Mouse (Mus musculus) olfactory bulb, adult 2 months (tissue): ENCODE results near the gene Ppp6c.

Source experiments
- CTCF ChIP-seq: fragments of 200-500 bp; IDR thresholded peaks from 2 replicates; pipeline ENCODE4 v1.5.1; 2012; ENCODE audit warnings: low read depth, mild to moderate bottlenecking, low read length, moderate library complexity; ENCODE audit not compliant: insufficient read depth
- POLR2A ChIP-seq: fragments of 200-500 bp; IDR thresholded peaks from 2 replicates; pipeline ENCODE4 v1.6.1; 2012; ENCODE audit warnings: mild to moderate bottlenecking, low read depth, low read length, moderate library complexity; ENCODE audit not compliant: insufficient read depth

DNA sequence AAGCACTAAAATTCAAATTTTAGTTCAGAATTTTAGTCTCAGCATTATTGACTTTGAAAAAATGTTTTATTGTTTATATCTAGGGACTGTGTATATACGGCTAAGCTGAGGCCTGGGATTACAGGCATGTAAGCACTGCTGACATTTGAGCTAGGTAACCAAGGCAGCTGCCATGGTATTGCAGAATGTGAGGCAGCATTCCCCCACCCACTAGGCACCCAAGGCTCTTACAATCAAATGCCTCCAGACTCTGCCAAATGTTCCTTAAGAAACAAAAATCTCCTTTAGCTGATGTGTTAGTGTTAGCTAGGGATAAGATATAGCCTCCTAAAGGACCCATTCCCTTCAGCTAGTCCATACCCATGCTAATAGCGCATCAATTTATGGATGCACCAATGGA, 42.7 kb downstream of the Ppp6c start:
- no peak for TF ChIP-seq POLR2A
- no peak for TF ChIP-seq CTCF
